Mouse (Mus musculus): ENCODE data around the gene Fkbpl. TPM values are rescaled to one million over a fixed set of nuclear protein-coding genes. Genes with fewer than 3 reads are reported as not detected.

Fkbpl gene
- polyA plus RNA-seq, 1 experiment from 2014 or later = 17.7 TPM

DNA sequence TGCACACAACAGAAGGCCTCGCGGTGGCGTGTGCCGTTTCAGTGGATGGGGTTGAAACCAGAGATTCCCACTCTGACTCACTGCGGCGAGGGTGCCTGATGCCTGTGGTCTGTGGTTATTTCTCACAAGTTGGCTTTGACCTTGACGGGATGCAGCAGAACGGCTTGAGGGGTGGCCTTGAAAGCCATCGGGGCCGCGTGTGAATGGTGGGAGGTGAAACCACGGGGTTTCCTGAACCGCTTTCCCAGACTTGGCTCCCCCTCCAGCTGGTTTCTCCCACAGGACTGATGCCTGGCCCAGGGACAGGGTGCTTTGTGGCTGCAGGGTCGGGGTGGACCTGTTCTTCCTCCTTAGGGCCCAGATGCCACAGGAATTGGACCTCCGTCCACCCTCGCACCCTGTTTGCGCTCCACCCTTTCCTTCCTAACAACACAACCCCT, 36.6 kb downstream of the Fkbpl start:
- Histone ChIP-seq H3K4me1 (ENCODE audit: insufficient read depth, low read length) (peaks cover 4% of the 10 kb centered on the region; the same call in 1 of the 2 replicates), H3K4me3 (ENCODE audit: low read length) (no peak overlapping the region), H3K9ac (replicated peaks; ENCODE audit: low read length) (no peak overlapping the region), H3K27ac (ENCODE audit: low read length) (no peak overlapping the region), H3K27me3 (ENCODE audit: insufficient read depth, low read length) (peaks cover 16% of the 10 kb centered on the region), H3K4me2 (replicated peaks; ENCODE audit: low read depth, low read length) (no peak overlapping the region), H3K36me3 (ENCODE audit: insufficient read depth, low read length) (no peaks in the 10 kb centered on the region), H3K9me3 (ENCODE audit: low read length) (no peaks in the 10 kb centered on the region)
- 72% methylated on average over 17 of the region's 17 CpGs for WGBS
- ATAC-seq (ENCODE audit: low FRiP score, low TSS enrichment) = no peak

DNA sequence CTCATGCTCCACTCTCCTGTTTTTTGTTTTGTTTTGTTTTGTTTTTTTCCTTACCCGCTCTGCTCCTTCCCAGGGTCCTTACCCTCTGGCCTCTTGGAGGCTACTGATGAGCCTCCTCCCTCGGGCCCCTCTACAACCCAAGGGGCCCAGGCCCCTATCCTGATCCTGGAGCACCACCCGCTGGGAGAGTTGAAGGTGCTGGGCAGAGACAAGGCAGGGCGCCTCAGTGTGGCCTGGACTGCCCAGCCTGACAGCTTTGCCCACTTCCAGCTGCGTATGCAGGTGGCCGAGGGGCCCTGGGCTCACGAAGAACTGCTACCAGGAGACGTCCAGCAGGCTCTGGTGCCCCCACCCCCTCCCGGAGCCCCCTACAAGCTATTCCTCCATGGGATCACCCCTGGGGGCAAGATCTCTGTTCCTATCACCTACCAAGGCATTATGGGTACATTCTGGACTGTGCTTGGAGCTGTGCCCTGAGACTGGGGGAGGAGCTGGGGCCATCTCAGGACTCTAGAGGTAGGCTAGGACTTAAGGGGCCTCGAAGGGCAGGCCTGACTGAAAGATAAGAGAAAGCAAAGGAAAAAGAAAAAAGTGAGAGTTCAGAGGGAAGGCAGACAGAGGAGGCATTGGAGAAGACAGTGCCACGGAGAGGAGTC, 37.4 kb downstream of the Fkbpl start:
- ATAC-seq (ENCODE audit: low FRiP score, low TSS enrichment) = no peak
- H3K4me3 ChIP-seq (ENCODE audit: low read length) = no peak overlapping the region
- H3K27ac ChIP-seq (ENCODE audit: low read length) = no peak overlapping the region
- H3K36me3 ChIP-seq (ENCODE audit: insufficient read depth, low read length) = no peaks in the 10 kb centered on the region
- H3K27me3 ChIP-seq (ENCODE audit: insufficient read depth, low read length) = peaks cover 16% of the 10 kb centered on the region
- 68% methylated on average over 11 of the region's 11 CpGs for WGBS
- H3K9ac ChIP-seq (replicated peaks; ENCODE audit: low read length) = no peak overlapping the region
- no peaks in the 10 kb centered on the region for H3K9me3 ChIP-seq (ENCODE audit: low read length)
- peaks cover 4% of the 10 kb centered on the region; the same call in 1 of the 2 replicates for H3K4me1 ChIP-seq (ENCODE audit: insufficient read depth, low read length)
- no peak overlapping the region for H3K4me2 ChIP-seq (replicated peaks; ENCODE audit: low read depth, low read length)

DNA sequence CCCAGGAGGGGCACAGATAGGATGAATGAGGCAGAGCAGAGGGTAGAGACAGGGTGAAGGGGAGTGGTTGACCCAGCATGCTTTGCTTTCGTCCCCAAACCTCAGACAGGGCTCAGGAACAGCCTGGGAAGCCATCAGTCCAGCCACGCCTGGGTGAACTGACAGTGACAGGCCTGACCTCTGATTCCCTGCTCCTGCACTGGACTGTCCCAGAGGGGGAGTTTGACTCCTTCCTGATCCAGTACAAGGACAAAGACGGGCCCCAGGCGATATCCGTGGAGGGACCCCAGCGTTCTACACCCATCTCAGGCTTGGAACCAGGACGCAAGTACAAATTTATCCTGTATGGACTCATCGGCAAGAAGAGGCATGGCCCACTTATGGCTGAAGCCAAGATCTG, 38.6 kb downstream of the Fkbpl start:
- WGBS = 58% methylated on average over 8 of the region's 8 CpGs
- H3K27ac ChIP-seq (ENCODE audit: low read length) = no peak overlapping the region

DNA sequence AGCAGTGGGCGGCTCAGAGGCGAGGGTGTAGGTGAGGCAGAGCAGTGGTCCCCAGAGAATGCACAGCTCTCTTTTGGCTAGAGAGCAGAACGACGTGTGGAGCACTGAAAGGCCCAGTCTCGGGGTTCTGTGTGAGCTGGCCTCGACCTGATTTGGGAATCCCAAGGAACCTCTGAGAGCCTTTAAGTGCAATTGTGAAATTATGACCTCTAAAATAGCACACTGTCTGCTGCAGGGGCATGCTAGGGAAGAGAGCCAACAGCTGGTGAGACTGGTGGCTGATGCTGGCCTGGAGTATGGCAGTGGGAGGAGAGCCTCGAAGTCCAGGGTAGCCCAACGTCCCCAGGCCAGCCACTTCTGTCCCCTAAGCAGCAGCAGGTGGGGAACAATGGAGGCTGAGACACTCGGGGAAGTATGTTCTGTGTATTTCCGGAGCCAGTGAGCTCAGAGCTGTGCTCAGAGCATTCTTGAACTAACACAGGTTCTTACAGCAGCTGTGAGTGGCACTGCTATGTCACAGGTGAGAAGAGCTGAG, 39.2 kb downstream of the Fkbpl start:
- H3K4me3 ChIP-seq (ENCODE audit: low read length) = no peak overlapping the region
- H3K4me1 ChIP-seq (ENCODE audit: insufficient read depth, low read length) = peaks cover 4% of the 10 kb centered on the region; the same call in 1 of the 2 replicates
- H3K4me2 ChIP-seq (replicated peaks; ENCODE audit: low read depth, low read length) = no peak overlapping the region
- no peak for ATAC-seq (ENCODE audit: low FRiP score, low TSS enrichment)
- no peaks in the 10 kb centered on the region for H3K36me3 ChIP-seq (ENCODE audit: insufficient read depth, low read length)
- 61% methylated on average over 10 of the region's 10 CpGs for WGBS
- H3K9ac ChIP-seq (replicated peaks; ENCODE audit: low read length) = no peak overlapping the region
- peaks cover 2% of the 10 kb centered on the region; the same call in 1 of the 2 replicates for H3K9me3 ChIP-seq (ENCODE audit: low read length)
- no peak overlapping the region for H3K27ac ChIP-seq (ENCODE audit: low read length)
- H3K27me3 ChIP-seq (ENCODE audit: insufficient read depth, low read length) = peaks cover 8% of the 10 kb centered on the region

More for the DNA sequence above, 38.6 kb downstream of the Fkbpl start:
- Histone ChIP-seq H3K9ac (replicated peaks; ENCODE audit: low read length) (no peak overlapping the region), H3K27me3 (ENCODE audit: insufficient read depth, low read length) (peaks cover 13% of the 10 kb centered on the region), H3K4me3 (ENCODE audit: low read length) (no peak overlapping the region), H3K9me3 (ENCODE audit: low read length) (peaks cover under 1% of the 10 kb centered on the region; the same call in 1 of the 2 replicates), H3K4me1 (ENCODE audit: insufficient read depth, low read length) (peaks cover 4% of the 10 kb centered on the region; the same call in 1 of the 2 replicates), H3K36me3 (ENCODE audit: insufficient read depth, low read length) (no peaks in the 10 kb centered on the region), H3K4me2 (replicated peaks; ENCODE audit: low read depth, low read length) (no peak overlapping the region)
- ATAC-seq (ENCODE audit: low FRiP score, low TSS enrichment) = no peak

- H3K4me1 ChIP-seq (ENCODE audit: insufficient read depth, low read length) = peaks cover 4% of the 10 kb centered on the region; the same call in 1 of the 2 replicates
- no peaks in the 10 kb centered on the region for H3K36me3 ChIP-seq (ENCODE audit: insufficient read depth, low read length)
- ATAC-seq (ENCODE audit: low FRiP score, low TSS enrichment) = no peak
- 62% methylated on average over 9 of the region's 9 CpGs for whole genome bisulfite sequencing
- H3K4me3 ChIP-seq (ENCODE audit: low read length) = no peak overlapping the region
- H3K27ac ChIP-seq (ENCODE audit: low read length) = no peak overlapping the region
- H3K9me3 ChIP-seq (ENCODE audit: low read length) = peaks cover 2% of the 10 kb centered on the region; the same call in 1 of the 2 replicates
- no peak overlapping the region for H3K9ac ChIP-seq (replicated peaks; ENCODE audit: low read length)
- H3K27me3 ChIP-seq (ENCODE audit: insufficient read depth, low read length) = peaks cover 4% of the 10 kb centered on the region
- no peak overlapping the region for H3K4me2 ChIP-seq (replicated peaks; ENCODE audit: low read depth, low read length)
Measured at GRCm38 (mm10) chr17:34684253-34684893, 39.8 kb downstream of the Fkbpl start.

DNA sequence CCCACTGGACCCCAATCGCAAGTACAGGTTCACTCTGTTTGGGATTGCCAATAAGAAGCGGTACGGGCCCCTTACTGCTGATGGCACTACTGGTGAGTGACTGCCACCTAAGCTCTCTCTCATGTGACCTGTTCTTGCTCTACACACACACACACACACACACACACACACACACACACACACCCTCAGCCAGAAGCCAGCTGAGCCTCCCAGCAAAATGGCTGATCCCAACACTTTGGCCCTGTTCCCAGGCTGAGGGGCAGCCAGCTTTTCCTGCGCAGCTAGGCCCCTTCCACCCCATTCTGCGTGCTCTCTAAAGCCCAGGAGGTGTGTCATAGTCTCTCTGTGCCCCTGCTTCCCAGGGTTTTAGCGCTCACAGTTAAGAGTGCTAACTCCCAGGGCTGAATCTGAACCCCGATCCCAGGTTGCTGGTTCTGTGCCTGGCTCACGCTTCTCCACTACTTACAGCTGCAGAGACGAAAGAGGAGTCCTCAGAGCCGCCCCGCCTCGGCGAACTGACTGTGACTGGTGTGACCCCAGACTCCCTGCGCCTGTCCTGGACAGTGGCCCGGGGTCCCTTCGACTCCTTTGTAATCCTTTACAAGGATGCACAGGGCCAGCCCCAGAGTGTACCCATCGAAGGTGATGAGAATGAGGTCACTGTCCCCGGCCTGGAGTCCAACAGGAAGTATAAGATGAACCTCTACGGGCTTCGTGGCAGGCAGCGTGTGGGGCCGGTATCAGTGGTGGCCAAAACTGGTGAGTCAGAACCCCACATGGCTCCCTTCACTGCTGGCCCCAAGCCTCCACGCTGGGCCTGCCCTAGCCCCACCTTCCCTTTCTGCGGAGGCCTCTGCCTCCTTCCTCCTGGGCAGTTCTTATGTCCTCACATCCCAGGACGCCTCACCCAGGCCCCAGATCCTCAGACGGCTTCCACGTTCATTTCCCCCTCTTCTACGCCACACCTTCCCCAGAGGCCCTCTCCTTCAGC, 40.9 kb downstream of the Fkbpl start:
- Histone ChIP-seq H3K9me3 (ENCODE audit: low read length) (peaks cover 2% of the 10 kb centered on the region; the same call in 1 of the 2 replicates), H3K9ac (replicated peaks; ENCODE audit: low read length) (no peak overlapping the region), H3K4me1 (ENCODE audit: insufficient read depth, low read length) (peaks cover 4% of the 10 kb centered on the region; the same call in 1 of the 2 replicates), H3K27ac (ENCODE audit: low read length) (no peak overlapping the region), H3K4me3 (ENCODE audit: low read length) (no peak overlapping the region), H3K4me2 (replicated peaks; ENCODE audit: low read depth, low read length) (no peak overlapping the region), H3K36me3 (ENCODE audit: insufficient read depth, low read length) (no peaks in the 10 kb centered on the region), H3K27me3 (ENCODE audit: insufficient read depth, low read length) (no peaks in the 10 kb centered on the region)
- WGBS = 80% methylated on average over 28 of the region's 28 CpGs
- no peak; the same call in 1 of the 2 replicates for ATAC-seq (ENCODE audit: low FRiP score, low TSS enrichment)

DNA sequence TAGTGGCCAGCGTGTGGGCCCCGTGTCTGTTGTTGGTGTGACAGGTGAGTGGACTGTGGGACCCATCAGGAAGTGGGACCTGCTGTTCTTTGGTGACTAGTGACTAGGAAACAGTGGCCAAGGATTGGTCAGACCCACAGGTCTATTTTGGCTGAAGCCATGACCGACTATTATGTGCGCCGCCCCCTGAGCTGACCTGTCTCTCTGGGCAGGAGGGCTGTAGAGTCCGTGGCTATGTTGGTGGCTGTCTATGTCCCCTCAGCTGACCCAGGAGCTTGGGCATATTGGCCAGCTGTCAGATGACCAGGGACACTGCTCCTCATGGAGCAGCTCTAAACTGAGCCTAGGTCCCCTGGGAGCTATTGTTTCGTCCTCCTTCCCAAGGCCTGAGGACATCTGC, 44.3 kb downstream of the Fkbpl start:
- WGBS = 89% methylated on average over 7 of the region's 7 CpGs
- ATAC-seq (ENCODE audit: low FRiP score, low TSS enrichment) = no peak
- no peak overlapping the region for H3K4me3 ChIP-seq (ENCODE audit: low read length)
- H3K9me3 ChIP-seq (ENCODE audit: low read length) = peaks cover 2% of the 10 kb centered on the region; the same call in 1 of the 2 replicates
- no peak overlapping the region for H3K4me2 ChIP-seq (replicated peaks; ENCODE audit: low read depth, low read length)
- no peak overlapping the region for H3K27ac ChIP-seq (ENCODE audit: low read length)
- no peaks in the 10 kb centered on the region for H3K4me1 ChIP-seq (ENCODE audit: insufficient read depth, low read length)
- H3K27me3 ChIP-seq (ENCODE audit: insufficient read depth, low read length) = no peaks in the 10 kb centered on the region
- no peak overlapping the region for H3K9ac ChIP-seq (replicated peaks; ENCODE audit: low read length)
- H3K36me3 ChIP-seq (ENCODE audit: insufficient read depth, low read length) = no peaks in the 10 kb centered on the region

DNA sequence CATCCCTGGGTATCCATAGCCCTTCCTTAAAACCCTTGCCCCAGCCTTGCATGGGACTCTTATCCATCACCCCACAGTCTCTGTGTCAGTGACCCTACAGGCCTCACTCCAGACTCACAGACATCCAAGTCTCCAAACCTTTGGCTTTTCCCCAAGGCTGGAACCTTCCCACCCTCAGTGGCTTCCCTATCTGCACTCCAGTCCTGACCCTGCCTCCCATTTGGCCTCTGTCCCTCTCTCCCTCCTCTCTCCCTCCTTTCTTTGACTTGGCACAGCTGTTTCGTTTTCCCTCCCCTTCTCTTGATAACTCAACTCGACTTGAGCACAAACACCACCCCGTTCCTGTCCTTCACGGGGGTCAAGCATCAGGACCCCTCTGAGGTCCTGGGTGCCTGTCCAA, 45.9 kb downstream of the Fkbpl start:
- Histone ChIP-seq H3K27ac (ENCODE audit: low read length) (no peak overlapping the region), H3K27me3 (ENCODE audit: insufficient read depth, low read length) (no peaks in the 10 kb centered on the region), H3K4me3 (ENCODE audit: low read length) (no peak overlapping the region), H3K4me1 (ENCODE audit: insufficient read depth, low read length) (no peaks in the 10 kb centered on the region), H3K4me2 (replicated peaks; ENCODE audit: low read depth, low read length) (no peak overlapping the region), H3K9me3 (ENCODE audit: low read length) (peaks cover 2% of the 10 kb centered on the region; the same call in 1 of the 2 replicates), H3K9ac (replicated peaks; ENCODE audit: low read length) (no peak overlapping the region), H3K36me3 (ENCODE audit: insufficient read depth, low read length) (no peaks in the 10 kb centered on the region)
- ATAC-seq (ENCODE audit: low FRiP score, low TSS enrichment) = no peak
- 25% methylated on average over 4 of the region's 4 CpGs for WGBS

DNA sequence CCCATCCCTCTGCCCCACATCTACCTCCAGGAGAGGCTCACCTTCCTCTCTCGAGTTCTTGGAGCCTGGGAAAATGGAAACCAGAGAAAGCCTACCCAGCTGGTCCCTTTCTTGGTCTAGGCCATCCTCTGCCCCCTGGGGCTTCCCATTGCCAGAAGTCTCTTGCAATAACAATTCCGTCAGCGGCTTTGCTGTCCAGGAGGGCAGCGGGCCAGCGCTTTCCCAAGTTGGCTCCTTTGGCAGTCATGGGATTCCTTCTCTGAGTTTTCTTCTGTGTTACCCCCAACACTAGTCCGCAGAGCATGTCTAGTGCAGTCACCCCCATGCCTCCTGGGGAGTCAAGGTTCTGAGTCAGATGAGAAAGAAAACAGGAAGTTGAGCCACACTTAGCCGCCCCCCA, 48.3 kb downstream of the Fkbpl start:
- WGBS = 67% methylated on average over 7 of the region's 7 CpGs

More for the DNA sequence above, 48.3 kb downstream of the Fkbpl start:
- H3K9ac ChIP-seq (replicated peaks; ENCODE audit: low read length) = no peak overlapping the region
- no peak overlapping the region for H3K4me2 ChIP-seq (replicated peaks; ENCODE audit: low read depth, low read length)
- no peak overlapping the region for H3K4me3 ChIP-seq (ENCODE audit: low read length)
- H3K27ac ChIP-seq (ENCODE audit: low read length) = no peak overlapping the region
- no peaks in the 10 kb centered on the region for H3K36me3 ChIP-seq (ENCODE audit: insufficient read depth, low read length)
- H3K4me1 ChIP-seq (ENCODE audit: insufficient read depth, low read length) = no peaks in the 10 kb centered on the region
- H3K27me3 ChIP-seq (ENCODE audit: insufficient read depth, low read length) = no peaks in the 10 kb centered on the region
- ATAC-seq (ENCODE audit: low FRiP score, low TSS enrichment) = no peak
- peaks cover 2% of the 10 kb centered on the region; the same call in 1 of the 2 replicates for H3K9me3 ChIP-seq (ENCODE audit: low read length)
